Mouse (Mus musculus) adrenal gland, adult 18-20 months (tissue): ENCODE data around the gene Plk2. TPM values are rescaled to one million over a fixed set of nuclear protein-coding genes. Genes with fewer than 3 reads are reported as not detected.
"Not testable (repeated sequence)": the region's sequence is repeated elsewhere in the genome, so short reads cannot be mapped to it uniquely, and the experiment has no call there.

Experiments
- DNase-seq, 2 experiments: peaks; one replicate each; pipeline ENCODE4 v3.0.0; 2021 to 2022; ENCODE audit warnings: low spot score in 2 of 2
- total RNA-seq, 2 experiments: library from RNA; stranded (reverse); gene quantifications; 1 replicate in 1 of 2; 2 replicates in 1 of 2; pipeline ENCODE4 v1.2.3; 2021

Plk2 gene
- total RNA-seq, 2 experiments from 2014 or later, result 13.0 to 18.0 TPM

- not testable (repeated sequence) for DNase-seq
Observed at GRCm38 (mm10) chr13:110404686-110405085, 9.8 kb downstream of the Plk2 start.

GRCm38 (mm10) chr13:110406152-110406551, 11.3 kb downstream of the Plk2 start:
- no peak for DNase-seq

DNA sequence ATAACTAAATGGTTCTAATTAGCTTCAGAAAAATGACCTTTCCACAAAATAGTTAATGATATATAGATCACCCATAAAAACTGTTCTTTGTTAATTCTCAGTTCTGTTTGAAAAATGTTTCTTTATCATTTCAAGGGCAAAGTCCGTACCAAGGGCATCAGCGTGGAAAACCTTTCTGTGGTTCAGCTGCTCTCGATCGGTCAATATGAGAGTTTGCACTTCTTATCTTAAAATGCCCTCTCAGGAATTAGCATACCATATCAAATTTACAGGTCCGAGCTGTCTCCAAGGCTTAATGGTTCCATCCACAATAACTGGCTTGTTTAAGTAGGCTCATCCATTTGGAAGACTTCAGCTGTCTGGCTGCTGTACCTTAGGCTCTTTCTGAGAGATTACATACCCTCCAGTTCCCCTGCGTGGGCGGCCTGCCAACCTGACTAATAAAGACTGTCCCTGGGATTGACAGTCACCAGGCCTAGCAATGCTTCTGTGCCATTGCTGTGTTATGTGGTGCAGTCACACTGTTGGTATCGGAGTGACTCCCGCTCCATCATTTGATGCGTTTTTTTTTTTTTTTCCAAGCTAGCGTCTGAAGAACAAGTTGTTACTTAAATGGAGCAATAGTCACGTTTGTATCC, 17.8 kb downstream of the Plk2 start:
- peak; percentile 39 to 55 for DNase-seq

- peak in 1 of 2 experiments; percentile 18 for DNase-seq
Observed at GRCm38 (mm10) chr13:110418656-110419055, 23.8 kb downstream of the Plk2 start.

DNA sequence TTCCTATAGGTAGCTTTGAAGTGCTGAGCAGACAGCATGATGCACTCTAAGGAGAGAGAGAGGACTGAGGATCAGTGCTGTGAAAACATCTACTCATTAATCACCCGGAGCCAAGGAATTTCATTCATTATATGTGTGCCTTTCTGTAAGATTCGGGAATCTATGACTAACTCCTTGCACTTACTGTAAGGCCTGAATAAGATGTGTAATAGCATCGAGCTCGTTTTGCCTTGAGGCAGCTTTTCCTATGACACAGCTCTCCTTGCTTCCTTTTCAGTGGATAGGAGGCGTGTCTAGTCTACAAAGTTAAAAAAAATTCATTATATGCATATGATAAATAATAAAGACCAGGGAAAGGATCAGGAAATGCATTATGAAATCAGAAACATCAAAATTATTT, 24.8 kb downstream of the Plk2 start:
- DNase-seq, result no peak

GRCm38 (mm10) chr13:110422434-110422833, 27.6 kb downstream of the Plk2 start:
- no peak for DNase-seq

DNA sequence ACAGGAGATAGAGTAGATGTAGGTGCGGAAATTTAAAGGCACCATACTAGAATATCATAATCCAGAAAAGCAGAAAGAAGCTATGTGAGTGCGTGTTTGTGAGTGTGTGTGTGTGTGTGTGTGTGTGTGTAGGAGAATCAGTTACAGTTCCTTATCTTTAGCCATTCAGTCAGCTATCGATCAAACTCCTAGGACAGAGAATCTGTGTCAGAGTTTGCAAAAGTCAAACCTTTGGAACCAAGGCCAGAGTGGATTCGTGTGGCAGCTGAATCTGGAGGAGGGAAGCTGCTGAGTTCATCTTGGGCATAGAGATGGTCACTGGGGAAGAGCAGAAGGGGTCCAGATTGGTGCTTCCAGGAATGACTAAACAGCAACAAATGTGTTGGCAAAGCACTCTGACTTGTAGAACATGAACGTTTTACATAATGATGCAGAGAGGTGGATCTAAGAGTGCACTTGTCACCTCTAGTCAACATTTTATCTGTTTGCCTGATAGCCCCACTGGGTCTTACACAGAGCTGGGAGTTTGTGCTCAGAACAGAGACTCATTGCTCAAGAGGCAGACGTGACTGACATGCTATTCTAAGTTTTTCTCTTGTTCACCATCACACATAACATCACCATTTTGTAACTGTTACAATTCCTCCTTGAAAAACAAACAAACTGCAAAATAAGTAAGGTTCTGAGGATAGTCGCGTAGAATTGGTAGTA, 30.8 kb downstream of the Plk2 start:
- no peak for DNase-seq

DNA sequence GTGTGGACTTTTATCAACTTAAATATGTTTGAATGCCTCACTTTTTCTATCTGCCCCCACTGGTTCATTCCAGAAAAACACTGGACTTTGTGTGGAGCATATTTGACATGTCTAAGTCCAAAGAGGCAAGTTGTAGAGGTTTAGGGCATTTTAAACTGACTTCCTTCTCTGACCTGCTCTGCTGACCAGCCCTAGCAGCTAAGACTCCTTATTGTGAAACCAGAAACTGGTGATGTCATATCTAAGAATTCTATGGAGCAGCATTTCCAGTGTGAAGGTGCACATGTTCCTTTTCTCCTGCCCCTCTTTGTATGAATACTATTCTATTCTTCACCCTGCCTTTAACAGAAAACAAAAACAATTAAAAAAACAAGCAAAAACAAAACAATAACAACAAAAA, 36.5 kb downstream of the Plk2 start:
- DNase-seq, result no peak

DNA sequence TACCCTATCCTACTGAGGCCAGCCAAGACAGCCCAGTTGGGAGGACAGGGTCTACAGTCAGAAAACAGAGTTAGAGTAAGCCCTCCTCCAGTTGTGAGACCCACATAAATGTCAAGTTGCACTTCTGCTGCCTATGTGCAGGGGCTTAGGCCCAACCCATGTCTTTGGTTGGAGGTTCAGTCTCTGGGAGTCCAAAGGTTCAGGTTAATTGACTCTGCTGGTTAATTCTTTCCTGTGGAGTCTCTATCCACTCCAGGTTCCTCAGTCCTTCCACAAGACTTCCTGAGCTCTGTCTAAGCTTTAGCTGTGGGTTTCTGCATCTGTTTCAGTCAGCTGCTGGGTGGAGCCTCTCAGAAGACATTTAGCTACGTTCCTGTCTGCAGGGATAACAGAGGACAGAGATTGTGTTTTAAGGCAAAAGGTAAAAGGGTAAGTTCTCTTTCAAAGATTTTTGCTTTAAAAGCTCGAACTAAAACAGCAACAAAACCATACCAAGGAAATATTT, 37.3 kb downstream of the Plk2 start:
- no peak for DNase-seq

DNA sequence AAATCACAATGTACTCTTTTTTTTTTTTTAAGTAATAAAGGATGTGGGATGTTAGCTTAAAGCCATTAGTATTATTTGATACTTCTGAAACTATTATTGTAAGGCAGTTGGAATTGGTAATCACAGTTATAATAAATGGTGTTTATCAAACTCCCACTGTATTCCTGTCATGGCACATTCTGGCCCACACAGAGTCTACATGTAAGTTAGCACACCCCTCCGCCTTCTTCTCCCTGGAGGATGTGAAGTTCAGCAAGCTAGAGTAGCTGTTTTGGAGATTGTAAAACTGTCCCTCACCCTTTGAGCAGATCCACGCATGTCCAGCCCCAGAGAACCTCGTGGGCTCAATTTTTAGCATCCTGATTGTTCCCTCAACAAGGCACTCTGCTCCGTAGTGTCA, 37.8 kb downstream of the Plk2 start:
- no peak for DNase-seq

- no peak for DNase-seq
Observed at GRCm38 (mm10) chr13:110436692-110437091, 41.8 kb downstream of the Plk2 start.

DNA sequence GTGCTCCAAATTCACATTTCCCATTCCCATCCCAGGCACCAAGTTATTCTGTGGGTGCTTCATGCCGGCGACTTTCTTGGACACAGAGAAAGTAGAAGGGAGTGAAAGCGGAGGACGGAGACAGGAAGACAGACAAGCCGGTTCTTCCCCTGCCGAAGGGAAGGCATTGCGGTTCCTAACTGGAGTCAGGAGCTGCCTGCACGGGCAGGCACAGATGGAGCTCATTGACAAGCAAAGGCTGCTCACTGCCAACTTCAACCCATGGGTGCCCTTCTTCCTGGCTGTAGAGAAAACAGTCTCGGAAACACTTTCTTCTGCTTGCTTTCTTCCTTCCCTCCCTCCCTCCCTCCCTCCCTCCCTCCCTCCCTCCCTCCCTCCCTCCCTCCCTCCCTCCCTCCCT, 43.8 kb downstream of the Plk2 start:
- no peak for DNase-seq

GRCm38 (mm10) chr13:110444335-110444734, 49.5 kb downstream of the Plk2 start:
- DNase-seq, result no peak

- DNase-seq, result no peak
Observed at GRCm38 (mm10) chr13:110444894-110445293, 50.0 kb downstream of the Plk2 start.

GRCm38 (mm10) chr13:110446434-110446833, 51.6 kb downstream of the Plk2 start:
- DNase-seq, result no peak

GRCm38 (mm10) chr13:110450056-110450455, 55.2 kb downstream of the Plk2 start:
- no peak for DNase-seq

Other genes starting within 250 kb of the Plk2 start
- 10 to 100 TPM; 29.6 to 35.2 TPM for gene Rab3c, start 114.0 kb upstream of the Plk2 start, total RNA-seq
- under 1 TPM; 0.19 to 0.20 TPM for gene Gapt, start 37.8 kb upstream of the Plk2 start, total RNA-seq